Mouse (Mus musculus) liver, embryonic 13.5 days (tissue): ENCODE measurements around the gene 2900092C05Rik. TPM values are rescaled to one million over a fixed set of nuclear protein-coding genes. Genes with fewer than 3 reads are reported as not detected.

Source experiments
- ATAC-seq: fragments of 200-750 bp; cut with Nextera tagmentation; 2 replicates; pipeline ENCODE4 v1.8.0; 2017; ENCODE audit warnings: low read depth, mild to moderate bottlenecking, moderate number of reproducible peaks, moderate library complexity
- DNase-seq: peaks from one replicate; pipeline ENCODE4 v3.0.0; 2022
- H3K27ac ChIP-seq: fragments of 300-500 bp; sonication (generic); 2 replicates; pipeline ENCODE4 v1.5.1; 2015; ENCODE audit warnings: moderate library complexity, mild to moderate bottlenecking, inconsistent platforms
- H3K27me3 ChIP-seq: fragments of 300-500 bp; sonication (generic); 2 replicates; pipeline ENCODE4 v1.6.1; 2015; ENCODE audit warnings: mild to moderate bottlenecking, inconsistent platforms
- H3K36me3 ChIP-seq: fragments of 300-500 bp; sonication (generic); 2 replicates; pipeline ENCODE4 v1.6.1; 2015; ENCODE audit warnings: mild to moderate bottlenecking, inconsistent platforms
- H3K4me1 ChIP-seq: fragments of 300-500 bp; sonication (generic); replicated peaks from 2 replicates; pipeline ENCODE4 v1.6.1; 2015; ENCODE audit warnings: inconsistent platforms
- H3K4me2 ChIP-seq: fragments of 300-500 bp; sonication (generic); 2 replicates; pipeline ENCODE4 v1.6.1; 2015; ENCODE audit warnings: inconsistent platforms, mild to moderate bottlenecking, moderate library complexity
- H3K4me3 ChIP-seq: fragments of 300-500 bp; sonication (generic); replicated peaks from 2 replicates; pipeline ENCODE4 v1.5.1; 2015; ENCODE audit warnings: mild to moderate bottlenecking, inconsistent platforms
- H3K9ac ChIP-seq: fragments of 300-500 bp; sonication (generic); 2 replicates; pipeline ENCODE4 v1.6.1; 2015; ENCODE audit warnings: mild to moderate bottlenecking, inconsistent platforms
- H3K9me3 ChIP-seq: fragments of 300-500 bp; sonication (generic); replicated peaks from 2 replicates; pipeline ENCODE4 v1.6.1; 2016; ENCODE audit warnings: inconsistent platforms
- WGBS: fragments of 180-500 bp; shearing (Covaris S2); methylation state at CpG from one replicate; pipeline ENCODE4 v1.1.7; 2015; ENCODE audit not compliant: insufficient replicate concordance; 5-methylcytosine and 5-hydroxymethylcytosine counted together
- polyA plus RNA-seq: library from polyadenylated mRNA; unstranded; fragments of >200 nt; fragmentation: Nextera tagmentation; extraction: Ambion mirVana; gene quantifications from 2 replicates; pipeline ENCODE4 v1.2.1, GENCODE M21; 2015

The 2900092C05Rik gene
- not detected in 2 replicates for polyA plus RNA-seq

- no peak within 1 kb of the TSS for H3K9ac ChIP-seq
- H3K4me3 ChIP-seq: no peak within 1 kb of the TSS
- H3K4me2 ChIP-seq: no peak within 1 kb of the TSS
- H3K9me3 ChIP-seq: no peaks in the 10 kb centered on the region
- H3K4me1 ChIP-seq: no peaks in the 10 kb centered on the region
- H3K36me3 ChIP-seq: no peaks in the 10 kb centered on the region
- no peak within 1 kb of the TSS for H3K27ac ChIP-seq
- ATAC-seq (no peak), DNase-seq (no peak)
- H3K27me3 ChIP-seq: no peaks in the 10 kb centered on the region
- WGBS: 35% methylated on average over 2 of the region's 2 CpGs
These were observed at the start of gene 2900092C05Rik for GRCm38 (mm10) chr7:12512217-12512616. TSS of gene 2900092C05Rik (plus strand) at chr7:12512517.

- ATAC-seq: peak; percentile 95
- H3K9me3 ChIP-seq: no peaks in the 10 kb centered on the region
- peaks cover 19% of the 10 kb centered on the region for H3K36me3 ChIP-seq
- H3K4me1 ChIP-seq: peaks cover 8% of the 10 kb centered on the region
- peak within 1 kb of the TSS; percentile 83 for H3K9ac ChIP-seq
- H3K4me2 ChIP-seq: peak within 1 kb of the TSS; percentile 75
- no peaks in the 10 kb centered on the region for H3K27me3 ChIP-seq
- under 1% methylated on average over 53 of the region's 53 CpGs for WGBS
- H3K27ac ChIP-seq: peak within 1 kb of the TSS; percentile 34; the same call in 1 of the 2 replicates
- peak within 1 kb of the TSS; percentile 83 for H3K4me3 ChIP-seq
- peak; percentile 69 for DNase-seq
These were observed 33.9 kb upstream of the 2900092C05Rik start, which contains the start of gene Zfp606 for GRCm38 (mm10) chr7:12478158-12479008. TSS of gene Zfp606 (plus strand) at chr7:12478293.

GRCm38 (mm10) chr7:12479009-12479346 lies 33.3 kb upstream of the 2900092C05Rik start:
- DNase-seq: no peak
- Histone ChIP-seq H3K4me2 (peak overlapping the region; percentile 75), H3K9ac (peak overlapping the region; percentile 83), H3K9me3 (no peaks in the 10 kb centered on the region), H3K4me3 (peak overlapping the region; percentile 83), H3K36me3 (peaks cover 25% of the 10 kb centered on the region), H3K4me1 (peaks cover 8% of the 10 kb centered on the region), H3K27me3 (no peaks in the 10 kb centered on the region), H3K27ac (no peak overlapping the region)
- 2% methylated on average over 8 of the region's 8 CpGs for WGBS
- no peak for ATAC-seq

- peaks cover 8% of the 10 kb centered on the region for H3K4me1 ChIP-seq
- H3K27ac ChIP-seq: no peak overlapping the region
- peak overlapping the region; percentile 83 for H3K4me3 ChIP-seq
- ATAC-seq: no peak
- no peaks in the 10 kb centered on the region for H3K9me3 ChIP-seq
- no peak for DNase-seq
- H3K9ac ChIP-seq: no peak overlapping the region
- peak overlapping the region; percentile 75 for H3K4me2 ChIP-seq
- H3K36me3 ChIP-seq: peaks cover 31% of the 10 kb centered on the region
- 62% methylated on average over 4 of the region's 4 CpGs for WGBS
- no peaks in the 10 kb centered on the region for H3K27me3 ChIP-seq
These were observed 32.8 kb upstream of the 2900092C05Rik start for GRCm38 (mm10) chr7:12479525-12479924.

GRCm38 (mm10) chr7:12483771-12484170 lies 28.5 kb upstream of the 2900092C05Rik start:
- peaks cover 8% of the 10 kb centered on the region for H3K4me1 ChIP-seq
- no peak overlapping the region for H3K9ac ChIP-seq
- no peak overlapping the region for H3K4me2 ChIP-seq
- no peak for ATAC-seq
- no peaks in the 10 kb centered on the region for H3K9me3 ChIP-seq
- no peak for DNase-seq
- no peaks in the 10 kb centered on the region for H3K27me3 ChIP-seq
- no peak overlapping the region for H3K4me3 ChIP-seq
- no peak overlapping the region for H3K27ac ChIP-seq
- peaks cover 70% of the 10 kb centered on the region for H3K36me3 ChIP-seq
- 85% methylated on average over 6 of the region's 6 CpGs for WGBS

GRCm38 (mm10) chr7:12485956-12486355 lies 26.4 kb upstream of the 2900092C05Rik start:
- Histone ChIP-seq H3K4me2 (no peak overlapping the region), H3K4me3 (no peak overlapping the region), H3K9me3 (no peaks in the 10 kb centered on the region), H3K36me3 (peaks cover 82% of the 10 kb centered on the region), H3K9ac (no peak overlapping the region), H3K27me3 (no peaks in the 10 kb centered on the region), H3K4me1 (no peaks in the 10 kb centered on the region), H3K27ac (no peak overlapping the region)
- WGBS: 72% methylated on average over 1 of the region's 1 CpGs
- ATAC-seq (no peak), DNase-seq (no peak)

GRCm38 (mm10) chr7:12486691-12487090 lies 25.6 kb upstream of the 2900092C05Rik start:
- Histone ChIP-seq H3K36me3 (peaks cover 82% of the 10 kb centered on the region), H3K4me1 (no peaks in the 10 kb centered on the region), H3K4me2 (no peak overlapping the region), H3K9me3 (no peaks in the 10 kb centered on the region), H3K27ac (no peak overlapping the region), H3K4me3 (no peak overlapping the region), H3K9ac (no peak overlapping the region), H3K27me3 (no peaks in the 10 kb centered on the region)
- ATAC-seq (no peak), DNase-seq (no peak)

- WGBS: 29% methylated on average over 1 of the region's 1 CpGs
- ATAC-seq (no peak), DNase-seq (no peak)
These were observed 1.4 kb upstream of the 2900092C05Rik start for GRCm38 (mm10) chr7:12510913-12511312.

More at GRCm38 (mm10) chr7:12510913-12511312, 1.4 kb upstream of the 2900092C05Rik start:
- Histone ChIP-seq H3K27ac (no peak overlapping the region), H3K4me3 (no peak overlapping the region), H3K4me1 (no peaks in the 10 kb centered on the region), H3K27me3 (no peaks in the 10 kb centered on the region), H3K4me2 (no peak overlapping the region), H3K36me3 (no peaks in the 10 kb centered on the region), H3K9ac (no peak overlapping the region), H3K9me3 (no peaks in the 10 kb centered on the region)

Other genes with a start within 250 kb of the 2900092C05Rik start
- gene Vmn1r81, start 244.2 kb upstream of the 2900092C05Rik start, polyA plus RNA-seq: not detected in 2 replicates
- not detected in 2 replicates for gene Vmn1r82, start 212.1 kb upstream of the 2900092C05Rik start, polyA plus RNA-seq
- not detected in 2 replicates for gene Vmn1r83, start 183.0 kb upstream of the 2900092C05Rik start, polyA plus RNA-seq
- gene Vmn1r84, start 143.2 kb upstream of the 2900092C05Rik start, polyA plus RNA-seq: not detected in 2 replicates
- 0.58 and 0.88 TPM in 2 replicates for gene Zfp551, start 89.8 kb upstream of the 2900092C05Rik start, polyA plus RNA-seq
- 2.8 and 4.6 TPM in 2 replicates for gene Zfp606, start 34.2 kb upstream of the 2900092C05Rik start, polyA plus RNA-seq
- not detected in 2 replicates for gene Vmn2r53, start 96.3 kb downstream of the 2900092C05Rik start, polyA plus RNA-seq
- gene Vmn2r54, start 127.8 kb downstream of the 2900092C05Rik start, polyA plus RNA-seq: not detected in 2 replicates
- not detected in 2 replicates for gene Vmn2r55, start 172.5 kb downstream of the 2900092C05Rik start, polyA plus RNA-seq
- gene Vmn2r56, start 222.5 kb downstream of the 2900092C05Rik start, polyA plus RNA-seq: not detected in 2 replicates